Mouse (Mus musculus) inflammation-experienced regulatory T-cells, adult 16 weeks (primary cell): ENCODE data around the gene Vmn2r42. TPM values are rescaled to one million over a fixed set of nuclear protein-coding genes. Genes with fewer than 3 reads are reported as not detected.

ENCODE experiments used
- polyA plus RNA-seq: library from polyadenylated mRNA; unstranded; fragments of 100-300 nt; shearing (Covaris generic); gene quantifications from one replicate; pipeline ENCODE4 v1.2.1, GENCODE M21; 2017

The Vmn2r42 gene
- polyA plus RNA-seq: not detected

DNA sequence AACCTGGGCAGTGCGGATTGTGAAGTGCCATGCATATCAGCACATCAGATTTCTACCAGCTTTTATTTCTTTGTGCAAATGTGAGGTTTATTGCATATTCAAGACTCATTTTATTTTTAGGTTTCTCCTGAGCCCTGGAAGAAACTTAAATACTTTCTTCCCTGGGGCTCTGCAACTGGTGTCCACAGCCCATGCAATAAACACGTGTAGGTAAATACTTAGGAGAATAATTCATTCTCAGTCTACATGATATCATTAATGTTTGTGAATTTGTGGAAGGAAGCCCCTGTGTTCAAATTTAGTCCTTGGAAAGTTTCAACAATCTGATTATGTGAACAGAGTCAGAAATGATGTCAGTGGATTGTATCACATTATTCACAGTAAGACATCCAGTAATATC, at the start of gene Vmn2r42:
Gene Vmn2r42 (minus strand): TSS at position 101 of the 400 bp plus-strand sequence.

DNA sequence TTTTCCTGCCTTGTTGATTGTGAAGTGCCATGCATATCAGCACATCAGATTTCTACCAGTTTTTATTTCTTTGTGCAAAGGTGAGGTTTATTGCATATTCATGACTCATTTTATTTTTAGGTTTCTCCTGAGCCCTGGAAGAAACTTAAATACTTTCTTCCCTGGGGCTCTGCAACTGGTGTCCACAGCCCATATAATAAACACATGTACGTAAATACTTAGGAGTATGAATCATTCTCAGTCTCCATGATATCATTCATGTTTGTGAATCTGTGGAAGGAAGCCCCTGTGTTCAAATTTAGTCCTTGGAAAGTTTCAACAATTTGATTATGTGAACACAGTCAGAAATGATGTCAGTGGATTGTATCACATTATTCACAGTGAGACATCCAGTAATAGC, 38.6 kb downstream of the Vmn2r42 start, which contains the start of gene Vmn2r41:
Gene Vmn2r41 (minus strand): TSS at position 101 of the 400 bp plus-strand sequence.

Other genes starting within 250 kb of the Vmn2r42 start
- gene Vmn2r41, start 38.7 kb downstream of the Vmn2r42 start, polyA plus RNA-seq: not detected
- gene Vmn2r43, start 60.3 kb upstream of the Vmn2r42 start, polyA plus RNA-seq: not detected
- gene Vmn2r44, start 183.0 kb upstream of the Vmn2r42 start, polyA plus RNA-seq: not detected